Mouse (Mus musculus) induced T-regulatory cell, adult 2 months (primary cell): Measurements from ENCODE around the gene Rbm7.
"Not testable (repeated sequence)": the region's sequence is repeated elsewhere in the genome, so short reads cannot be mapped to it uniquely, and the experiment has no call there.

Experiments used
- DNase-seq: peaks from one replicate; pipeline ENCODE4 v3.0.0-alpha.2; 2012; ENCODE audit warnings: low read depth

Rbm7 gene

DNA sequence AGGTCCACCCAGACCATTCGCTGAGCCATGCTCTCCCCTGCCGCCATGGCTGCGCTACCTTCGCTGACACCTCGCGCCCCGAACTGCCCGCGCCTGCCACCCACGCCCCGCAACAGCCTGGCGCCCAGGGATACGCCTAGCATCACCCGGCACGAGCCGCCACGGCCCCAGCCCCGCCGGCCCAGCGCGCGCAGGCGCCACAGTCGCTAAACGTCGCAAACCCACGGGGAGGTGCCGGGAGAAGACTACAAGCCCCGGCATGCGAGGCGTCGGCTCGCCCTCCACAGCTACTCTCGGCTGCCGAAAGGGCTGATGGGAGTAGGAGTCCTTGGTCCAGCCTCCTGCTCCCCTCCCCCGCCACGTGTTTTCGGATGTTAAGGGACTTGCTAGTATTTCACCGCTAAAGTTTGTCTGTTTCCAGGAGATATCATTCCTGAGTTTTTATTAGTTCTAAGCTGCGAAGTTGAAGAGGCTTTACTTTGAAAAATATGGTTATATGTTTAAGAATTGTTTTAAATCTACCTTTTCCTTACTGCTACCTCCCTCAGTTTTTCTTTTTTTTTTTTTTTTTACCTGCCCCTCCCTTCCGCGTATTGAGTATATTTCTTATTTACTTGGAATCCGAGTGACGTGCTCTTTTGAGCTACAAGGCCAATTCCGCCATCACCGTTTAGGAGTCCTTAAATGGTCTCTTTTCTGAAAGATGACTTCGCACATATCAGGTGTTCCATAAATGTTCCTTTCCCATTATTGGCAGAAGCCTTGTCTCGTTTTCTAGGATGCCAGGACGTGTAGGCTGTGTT, 14.5 kb downstream of the Rbm7 start, which contains the start of gene Rexo2:
Gene Rexo2, minus strand, starts transcription at position 213 of the 803 bp plus-strand sequence.
- DNase-seq: peak; percentile 98

GRCm38 (mm10) chr9:48479838-48480410, 15.2 kb downstream of the Rbm7 start:
- no peak for DNase-seq

GRCm38 (mm10) chr9:48478808-48479207, 16.3 kb downstream of the Rbm7 start:
- DNase-seq: no peak

DNA sequence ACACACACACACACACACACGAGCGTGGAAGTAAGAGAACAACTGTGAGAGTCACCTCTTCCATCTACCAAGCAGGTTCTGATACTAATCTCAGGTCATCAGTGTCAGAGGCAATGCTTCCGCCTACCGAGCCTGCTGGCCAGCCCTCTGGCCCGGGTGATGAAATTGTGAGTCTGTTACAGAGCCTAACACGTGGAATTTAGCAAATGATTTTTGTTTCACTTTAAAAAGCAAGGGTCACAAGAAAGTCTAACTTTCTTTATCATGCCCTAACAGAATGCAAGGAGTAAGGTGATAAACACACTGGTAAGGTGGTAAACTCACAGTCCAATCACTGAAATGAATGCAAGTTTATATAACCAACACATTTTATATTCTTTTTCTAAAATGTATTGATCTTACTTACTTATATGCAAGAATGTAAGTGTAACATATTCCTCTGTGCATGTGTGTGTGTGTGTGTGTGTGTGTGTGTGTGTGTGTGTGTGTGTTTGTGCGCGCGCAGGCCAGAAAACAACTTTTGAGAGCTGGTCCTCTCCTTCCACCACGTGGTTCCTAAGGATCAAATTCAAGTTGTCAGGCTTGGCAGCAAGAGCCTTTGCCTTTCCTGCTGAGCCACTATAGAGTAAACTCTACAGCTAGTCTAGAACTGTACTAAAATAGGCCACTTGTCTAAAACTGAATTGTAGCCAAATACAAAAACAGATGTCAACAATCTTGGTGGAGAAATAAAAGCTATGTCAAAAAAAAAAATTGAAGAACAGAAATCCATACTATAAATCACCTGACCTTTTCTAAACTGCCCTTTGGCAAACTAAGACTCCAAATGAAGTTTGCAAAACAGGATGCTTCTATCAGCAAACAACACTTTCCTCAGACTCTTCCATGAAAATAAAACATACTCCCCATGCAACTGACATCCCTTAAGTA, 18.6 kb downstream of the Rbm7 start:
- DNase-seq: no peak

- DNase-seq: no peak
Observed at GRCm38 (mm10) chr9:48474367-48474766, 20.7 kb downstream of the Rbm7 start.

- no peak for DNase-seq
Observed at GRCm38 (mm10) chr9:48473131-48473530, 22.0 kb downstream of the Rbm7 start.

GRCm38 (mm10) chr9:48472441-48473025, 22.6 kb downstream of the Rbm7 start:
- no peak for DNase-seq

DNA sequence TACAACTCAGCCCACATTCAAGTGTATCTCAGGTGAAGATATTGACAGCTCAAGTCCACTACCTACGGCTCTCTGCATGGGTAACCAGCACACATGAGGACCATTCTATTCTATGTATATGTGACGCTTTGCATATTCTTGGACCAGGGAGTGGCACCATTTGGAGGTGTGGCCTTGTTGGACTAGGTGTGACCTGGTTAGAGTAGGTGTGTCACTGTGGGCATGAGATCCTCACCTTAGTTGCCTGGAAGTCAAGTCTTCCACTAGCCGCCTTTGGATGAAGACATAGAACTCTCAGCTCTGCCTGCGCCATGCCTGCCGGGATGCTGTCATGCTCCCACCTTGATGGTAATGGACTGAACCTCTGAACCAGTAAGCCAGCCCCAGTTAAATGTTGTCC, 27.6 kb downstream of the Rbm7 start:
- not testable (repeated sequence) for DNase-seq

DNA sequence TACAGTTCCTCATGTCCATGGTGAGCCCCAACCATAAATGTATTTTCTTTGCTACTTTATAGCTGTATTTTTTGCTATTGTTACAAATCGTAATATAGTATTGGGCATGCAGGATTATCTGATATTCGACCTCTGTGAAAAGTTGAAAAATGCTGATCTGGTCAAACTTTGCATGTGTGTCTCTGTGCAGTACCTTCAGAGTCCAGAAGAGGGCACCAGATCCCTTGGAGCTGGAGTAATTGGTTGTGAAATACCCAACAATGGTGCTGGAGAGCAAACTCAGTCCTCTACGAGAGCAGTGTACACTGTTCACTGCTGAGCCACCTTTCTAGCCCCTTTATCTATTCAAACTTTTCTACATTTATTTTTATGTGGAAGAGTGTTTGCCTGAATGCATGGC, 28.3 kb downstream of the Rbm7 start:
- DNase-seq: peak; percentile 87

- DNase-seq: peak; percentile 61
Observed at GRCm38 (mm10) chr9:48465671-48466070, 29.4 kb downstream of the Rbm7 start.

- no peak for DNase-seq
Observed at GRCm38 (mm10) chr9:48461545-48461944, 33.6 kb downstream of the Rbm7 start.

GRCm38 (mm10) chr9:48460720-48461119, 34.4 kb downstream of the Rbm7 start:
- no peak for DNase-seq

GRCm38 (mm10) chr9:48459391-48459790, 35.7 kb downstream of the Rbm7 start:
- DNase-seq: no peak

- peak; percentile 53 for DNase-seq
Observed at GRCm38 (mm10) chr9:48458879-48459278, 36.2 kb downstream of the Rbm7 start.

- DNase-seq: no peak
Observed at GRCm38 (mm10) chr9:48455961-48456360, 39.1 kb downstream of the Rbm7 start.

DNA sequence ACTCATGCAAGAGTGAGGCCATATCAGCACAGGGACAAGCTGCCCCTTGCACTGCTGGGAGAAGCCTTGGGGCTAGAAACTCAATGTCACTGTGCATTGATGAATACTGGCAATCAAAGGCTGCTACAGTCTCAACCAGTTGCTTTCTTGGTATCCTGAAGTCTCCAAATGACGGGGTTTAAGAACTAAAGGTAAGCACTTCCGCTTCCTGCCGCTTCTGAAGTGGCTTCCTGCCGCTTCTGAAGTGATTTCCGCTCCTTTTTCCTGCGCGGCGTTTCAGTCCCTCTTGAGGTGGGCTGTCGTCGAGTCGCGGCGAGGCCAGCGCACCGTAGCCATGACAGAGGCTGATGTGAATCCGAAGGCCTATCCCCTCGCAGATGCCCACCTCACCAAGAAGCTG, 45.0 kb downstream of the Rbm7 start:
- peak; percentile 60 for DNase-seq

GRCm38 (mm10) chr9:48447783-48448209, 47.3 kb downstream of the Rbm7 start:
- DNase-seq: peak; percentile 80

DNA sequence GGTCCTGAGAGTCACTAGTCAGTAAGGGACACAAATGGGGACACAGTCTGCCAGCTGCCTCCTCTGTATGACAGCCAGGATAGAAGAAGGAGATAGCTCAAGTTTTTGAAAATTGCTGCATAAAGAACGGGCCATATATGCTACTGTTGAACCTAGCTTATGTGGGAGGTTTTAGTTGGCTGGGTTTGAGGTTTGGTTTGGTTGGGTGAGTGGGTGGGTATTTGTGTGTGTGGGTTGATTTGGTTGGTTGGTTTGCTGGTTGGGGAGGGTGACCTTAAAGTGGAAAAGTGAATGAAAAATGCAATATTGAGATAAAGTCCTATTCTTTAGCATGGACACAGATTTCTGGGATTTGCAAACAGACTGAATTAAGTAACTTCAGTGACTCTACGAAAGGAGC, 50.3 kb downstream of the Rbm7 start:
- DNase-seq: no peak

DNA sequence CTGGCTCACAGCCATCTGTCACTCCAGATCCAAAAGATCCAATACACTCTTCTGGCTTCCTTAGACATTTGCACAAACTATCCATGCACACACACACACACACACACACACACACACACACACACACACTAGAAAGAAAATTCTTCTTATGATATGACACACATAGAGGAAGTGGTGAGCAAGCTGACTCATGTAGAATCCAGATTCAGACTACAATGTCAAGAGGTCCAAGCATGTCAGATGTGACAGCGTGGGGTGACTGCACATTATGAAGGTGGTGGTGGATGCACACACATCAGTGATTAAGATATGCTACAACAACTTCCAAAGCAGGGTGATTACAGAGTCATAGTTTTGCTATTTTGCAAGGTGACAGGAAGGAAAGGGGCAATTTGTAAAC, 51.2 kb downstream of the Rbm7 start:
- peak; percentile 35 for DNase-seq
